Mouse (Mus musculus) myocyte (in vitro differentiated cells): ENCODE results near the gene 4930470P17Rik. TPM values are rescaled to one million over a fixed set of nuclear protein-coding genes. Genes with fewer than 3 reads are reported as not detected.
"Not testable (repeated sequence)": the region's sequence is repeated elsewhere in the genome, so short reads cannot be mapped to it uniquely, and the experiment has no call there.

Experiments used
- H3K27me3 ChIP-seq: one replicate; pipeline ENCODE4 v1.6.1; 2011; ENCODE audit not compliant: control insufficient read depth, insufficient read depth, insufficient read length
- H3K36me3 ChIP-seq: one replicate; pipeline ENCODE4 v1.6.1; 2011; ENCODE audit not compliant: control insufficient read depth, insufficient read depth
- H3K4me2 ChIP-seq: one replicate; pipeline ENCODE4 v1.6.1; 2011; ENCODE audit warnings: low read depth, control low read depth
- H3K4me3 ChIP-seq: one replicate; pipeline ENCODE4 v1.5.1; 2011; ENCODE audit warnings: mild to moderate bottlenecking, control low read depth, moderate library complexity
- H3K79me2 ChIP-seq: one replicate; pipeline ENCODE4 v1.6.1; 2011; ENCODE audit not compliant: control insufficient read depth, insufficient read depth
- H3ac ChIP-seq: one replicate; pipeline ENCODE4 v1.6.1; 2011; ENCODE audit not compliant: control insufficient read depth, insufficient read length
- CEBPB ChIP-seq: IDR thresholded peaks from 2 replicates; pipeline ENCODE4 v1.6.1; 2011; ENCODE audit warnings: mild to moderate bottlenecking, moderate library complexity; ENCODE audit not compliant: poor library complexity, insufficient read depth, severe bottlenecking
- E2F4 ChIP-seq: IDR thresholded peaks from one replicate; pipeline ENCODE4 v1.6.1; 2011; ENCODE audit warnings: mild to moderate bottlenecking, control low read depth, moderate library complexity; ENCODE audit not compliant: insufficient read depth
- MAX ChIP-seq: IDR thresholded peaks from one replicate; pipeline ENCODE4 v1.6.1; 2011; ENCODE audit warnings: low read depth, mild to moderate bottlenecking, control low read depth
- MYOD1 ChIP-seq, 3 experiments: IDR thresholded peaks; one replicate each; pipeline ENCODE4 v1.6.1; 2011; ENCODE audit warnings: control low read depth in 2 of 3, low read depth in 2 of 3, mild to moderate bottlenecking in 2 of 3, moderate library complexity in 1 of 3; ENCODE audit not compliant: insufficient read length in 2 of 3, control insufficient read depth in 1 of 3
- MYOG ChIP-seq, 3 experiments: IDR thresholded peaks; one replicate each; pipeline ENCODE4 v1.6.1; 2011; ENCODE audit warnings: control low read depth in 2 of 3, low read depth in 2 of 3, mild to moderate bottlenecking in 2 of 3; ENCODE audit not compliant: insufficient read length in 2 of 3, control insufficient read depth in 1 of 3, insufficient read depth in 1 of 3
- POLR2A ChIP-seq: IDR thresholded peaks from one replicate; pipeline ENCODE4 v1.6.1; 2011; ENCODE audit warnings: low read depth, mild to moderate bottlenecking, control low read depth, moderate library complexity; ENCODE audit not compliant: insufficient read length
- POLR2AphosphoS2 ChIP-seq: IDR thresholded peaks from one replicate; pipeline ENCODE4 v1.6.1; 2011; ENCODE audit warnings: low read depth, control low read depth; ENCODE audit not compliant: insufficient read length
- REST ChIP-seq: IDR thresholded peaks from one replicate; pipeline ENCODE4 v1.6.1; 2011; ENCODE audit warnings: mild to moderate bottlenecking, control low read depth, moderate library complexity; ENCODE audit not compliant: insufficient read depth, insufficient read length
- SRF ChIP-seq: IDR thresholded peaks from one replicate; pipeline ENCODE4 v1.6.1; 2011; ENCODE audit warnings: low read depth; ENCODE audit not compliant: control insufficient read depth, insufficient read length
- TCF12 ChIP-seq: IDR thresholded peaks from one replicate; pipeline ENCODE4 v1.6.1; 2011; ENCODE audit warnings: mild to moderate bottlenecking, control low read depth; ENCODE audit not compliant: poor library complexity, insufficient read depth, severe bottlenecking
- TCF3 ChIP-seq: IDR thresholded peaks from one replicate; pipeline ENCODE4 v1.6.1; 2011; ENCODE audit warnings: low read depth, control low read depth; ENCODE audit not compliant: insufficient read length
- USF1 ChIP-seq: IDR thresholded peaks from one replicate; pipeline ENCODE4 v1.6.1; 2011; ENCODE audit warnings: low read depth, mild to moderate bottlenecking, control low read depth, moderate library complexity
- polyA plus RNA-seq: library from polyadenylated mRNA; unstranded; fragments of >200 nt; fragmentation: generic; extraction: Trizol; gene quantifications from one replicate; pipeline ENCODE4 v1.2.1, GENCODE M21; 2012; ENCODE audit warnings: missing spikeins

Gene 4930470P17Rik
- polyA plus RNA-seq, 1 experiment = not detected

- Histone ChIP-seq H3K27me3 (no peaks in the 10 kb centered on the region), H3K79me2 (no peaks in the 10 kb centered on the region), H3ac (no peak overlapping the region), H3K36me3 (no peaks in the 10 kb centered on the region), H3K4me2 (no peak overlapping the region), H3K4me3 (no peak overlapping the region)
- TF ChIP-seq USF1 (no peak), POLR2A (no peak), REST (no peak), MYOG (IDR thresholded peaks at IDR 0.05; ENCODE audit: control insufficient read depth in 1 of 3, insufficient read depth in 1 of 3, insufficient read length in 2 of 3, low read depth in 2 of 3) (no peak), MAX (no peak), SRF (no peak), E2F4 (no peak), TCF12 (no peak), CEBPB (no peak), POLR2AphosphoS2 (no peak), MYOD1 (IDR thresholded peaks at IDR 0.05; ENCODE audit: control insufficient read depth in 1 of 3, insufficient read length in 2 of 3, low read depth in 2 of 3) (no peak), TCF3 (no peak)
Measured at GRCm38 (mm10) chr2:170630553-170630952, 28.7 kb upstream of the 4930470P17Rik start.

- not testable (repeated sequence) for H3K36me3 ChIP-seq, H3K4me3 ChIP-seq, H3K4me2 ChIP-seq, H3K79me2 ChIP-seq, H3K27me3 ChIP-seq, H3ac ChIP-seq
Measured at GRCm38 (mm10) chr2:170627991-170628390, 26.2 kb upstream of the 4930470P17Rik start.

GRCm38 (mm10) chr2:170624201-170624880 is 22.5 kb upstream of the 4930470P17Rik start:
- H3K36me3 ChIP-seq, H3K27me3 ChIP-seq, H3K4me2 ChIP-seq, H3K4me3 ChIP-seq, H3K79me2 ChIP-seq, H3ac ChIP-seq: not testable (repeated sequence)

- Histone ChIP-seq H3K4me2 (no peak overlapping the region), H3ac (no peak overlapping the region), H3K79me2 (no peaks in the 10 kb centered on the region), H3K4me3 (no peak overlapping the region), H3K36me3 (no peaks in the 10 kb centered on the region), H3K27me3 (no peaks in the 10 kb centered on the region)
- TF ChIP-seq USF1 (no peak), MYOG (IDR thresholded peaks at IDR 0.05; ENCODE audit: control insufficient read depth in 1 of 3, insufficient read depth in 1 of 3, insufficient read length in 2 of 3, low read depth in 2 of 3) (no peak), MAX (no peak), MYOD1 (IDR thresholded peaks at IDR 0.05; ENCODE audit: control insufficient read depth in 1 of 3, insufficient read length in 2 of 3, low read depth in 2 of 3) (no peak), E2F4 (no peak), POLR2AphosphoS2 (no peak), TCF12 (no peak), POLR2A (no peak), CEBPB (no peak), TCF3 (no peak), REST (no peak), SRF (no peak)
Measured at GRCm38 (mm10) chr2:170622985-170623384, 21.2 kb upstream of the 4930470P17Rik start.

DNA sequence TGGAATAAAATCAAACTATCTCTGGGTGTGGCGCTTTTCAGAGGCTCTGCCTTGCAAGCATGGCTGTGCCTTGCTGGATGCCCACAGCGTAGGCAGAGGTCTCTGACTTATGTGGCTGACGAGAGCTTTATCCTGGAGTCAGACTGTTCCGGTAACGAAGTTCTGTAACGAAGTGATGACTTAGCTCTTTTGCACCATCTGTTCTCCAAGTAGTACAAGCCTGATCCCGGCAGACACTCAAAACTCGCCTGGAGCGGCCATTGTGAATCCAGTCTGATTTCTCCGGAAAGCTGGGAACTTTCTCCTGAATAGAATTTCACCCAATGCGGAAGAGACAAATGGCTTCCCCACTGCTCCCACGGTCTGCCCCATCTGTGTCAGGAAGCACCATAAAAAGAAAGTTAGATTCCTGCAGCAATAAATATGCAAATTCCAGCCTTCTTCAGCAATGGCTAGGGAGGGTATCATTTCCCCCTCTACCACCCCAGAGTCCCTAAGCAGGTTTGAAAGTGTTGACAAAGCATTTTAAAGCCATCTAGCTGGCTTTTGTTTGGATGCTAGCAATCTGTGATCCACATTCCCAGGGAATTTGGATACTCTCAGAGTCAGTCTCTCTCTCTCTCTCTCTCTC is 17.2 kb upstream of the 4930470P17Rik start:
- no peak overlapping the region for H3K4me2 ChIP-seq
- H3ac ChIP-seq = no peak overlapping the region
- H3K79me2 ChIP-seq = no peaks in the 10 kb centered on the region
- TF ChIP-seq POLR2A (no peak), MYOG (IDR thresholded peaks at IDR 0.05; ENCODE audit: control insufficient read depth in 1 of 3, insufficient read depth in 1 of 3, insufficient read length in 2 of 3, low read depth in 2 of 3) (no peak), SRF (no peak), TCF12 (no peak), POLR2AphosphoS2 (no peak), MYOD1 (IDR thresholded peaks at IDR 0.05; ENCODE audit: control insufficient read depth in 1 of 3, insufficient read length in 2 of 3, low read depth in 2 of 3) (no peak), TCF3 (no peak), MAX (no peak), E2F4 (no peak), USF1 (no peak), CEBPB (no peak), REST (no peak)
- no peaks in the 10 kb centered on the region for H3K36me3 ChIP-seq
- H3K4me3 ChIP-seq = no peak overlapping the region
- H3K27me3 ChIP-seq = no peaks in the 10 kb centered on the region

- H3K4me3 ChIP-seq, H3K4me2 ChIP-seq, H3K27me3 ChIP-seq, H3K79me2 ChIP-seq, H3K36me3 ChIP-seq, H3ac ChIP-seq: not testable (repeated sequence)
Measured at GRCm38 (mm10) chr2:170611794-170612193, 10.0 kb upstream of the 4930470P17Rik start.
